ENCODE assay signal across 26 mouse cellular contexts in the genomic region with DNA sequence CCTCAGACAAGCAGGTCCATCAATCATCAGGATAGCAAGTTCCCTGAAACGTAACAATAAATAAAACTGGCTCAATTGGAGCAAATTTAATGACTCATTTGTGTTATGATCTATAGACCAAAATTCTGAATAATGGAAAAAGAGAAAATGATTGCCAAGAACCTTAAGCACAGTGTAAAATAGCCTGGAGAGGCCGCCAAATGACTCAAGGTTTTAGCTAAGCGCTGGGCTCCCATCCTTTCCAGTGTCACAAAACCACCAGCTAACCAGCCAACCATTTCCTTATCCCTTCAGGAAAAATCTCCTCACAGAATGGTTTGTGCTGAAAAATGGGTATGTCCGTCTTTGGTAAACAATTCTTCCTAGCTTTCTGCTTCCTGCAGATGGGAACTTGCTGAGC. TPM values are rescaled to one million over a fixed set of nuclear protein-coding genes. Genes with fewer than 3 reads are reported as not detected.
DNase-seq lines count a peak whose midpoint lies in the region; ATAC-seq lines count a peak whose summit lies in the region.
"Had no signal": no experiment of that assay in that cellular context is flagged by ENCODE, and none has a peak within 500 bp of the region (broad histone marks: within the 10 kb centered on the region; RNA-seq: fewer than 3 reads in every experiment).

No protein-coding gene starts in this region.

- no peak overlapping the region for H3K4me3 ChIP-seq in hindbrain, embryonic 11.5 days (ENCODE audit: low read depth, low read length)
- H3K4me3 ChIP-seq in hindbrain, embryonic 10.5 days: no peak overlapping the region
- no peak overlapping the region for H3K4me3 ChIP-seq in midbrain, embryonic 14.5 days (replicated peaks; ENCODE audit: low read depth, low read length)
- no peak overlapping the region for H3K4me3 ChIP-seq in midbrain, embryonic 15.5 days
- no peak overlapping the region for H3K4me3 ChIP-seq in hindbrain, embryonic 14.5 days (replicated peaks; ENCODE audit: low read length)
- no peak overlapping the region for H3K4me3 ChIP-seq in neural tube, embryonic 14.5 days (ENCODE audit: low read depth, low read length)
- H3K4me3 ChIP-seq: embryonic facial prominence, embryonic 12.5 days; erythroblast, embryonic 14.5 days; heart, embryonic 10.5 days; intestine, embryonic 15.5 days; limb, embryonic 13.5 days; liver, embryonic 12.5 days had no signal

- H3K4me1 ChIP-seq in hindbrain, embryonic 11.5 days (replicated peaks; ENCODE audit: control insufficient read depth, insufficient read depth, low read length): no peaks in the 10 kb centered on the region
- peaks cover 49% of the 10 kb centered on the region for H3K4me1 ChIP-seq in hindbrain, embryonic 10.5 days (replicated peaks)
- H3K4me1 ChIP-seq in midbrain, embryonic 14.5 days (ENCODE audit: control insufficient read depth, insufficient read depth, low read length): peaks cover 32% of the 10 kb centered on the region
- H3K4me1 ChIP-seq in midbrain, embryonic 15.5 days: peaks cover 41% of the 10 kb centered on the region
- H3K4me1 ChIP-seq in hindbrain, embryonic 14.5 days (replicated peaks; ENCODE audit: control insufficient read depth, insufficient read depth, low read length): peaks cover 57% of the 10 kb centered on the region
- peaks cover 34% of the 10 kb centered on the region for H3K4me1 ChIP-seq in neural tube, embryonic 14.5 days (ENCODE audit: control insufficient read depth, insufficient read depth, low read length)
- H3K4me1 ChIP-seq: heart, embryonic 10.5 days; liver, embryonic 12.5 days had no signal

- H3K36me3 ChIP-seq in hindbrain, embryonic 11.5 days (ENCODE audit: control insufficient read depth, insufficient read depth, low read length): no peaks in the 10 kb centered on the region
- H3K36me3 ChIP-seq in hindbrain, embryonic 10.5 days: no peaks in the 10 kb centered on the region
- no peaks in the 10 kb centered on the region for H3K36me3 ChIP-seq in midbrain, embryonic 14.5 days (ENCODE audit: control insufficient read depth, insufficient read depth, low read length)
- H3K36me3 ChIP-seq in midbrain, embryonic 15.5 days (replicated peaks): no peaks in the 10 kb centered on the region
- H3K36me3 ChIP-seq in hindbrain, embryonic 14.5 days (replicated peaks; ENCODE audit: control insufficient read depth, insufficient read depth): no peaks in the 10 kb centered on the region
- H3K36me3 ChIP-seq in neural tube, embryonic 14.5 days (ENCODE audit: control insufficient read depth, insufficient read depth, low read length): no peaks in the 10 kb centered on the region
- H3K36me3 ChIP-seq: embryonic facial prominence, embryonic 12.5 days; G1E; heart, embryonic 10.5 days; intestine, embryonic 15.5 days; limb, embryonic 13.5 days; liver, embryonic 12.5 days had no signal

- no peak for ATAC-seq in hindbrain, embryonic 11.5 days (ENCODE audit: low FRiP score)
- ATAC-seq in midbrain, embryonic 14.5 days (ENCODE audit: low FRiP score, low TSS enrichment): no peak
- no peak for ATAC-seq in midbrain, embryonic 15.5 days (replicated peaks)
- no peak for ATAC-seq in hindbrain, embryonic 14.5 days (ENCODE audit: low FRiP score)
- no peak for ATAC-seq in neural tube, embryonic 14.5 days (ENCODE audit: low read depth)
- ATAC-seq: intestine, embryonic 15.5 days; liver, embryonic 12.5 days had no signal

- H3K27ac ChIP-seq in hindbrain, embryonic 11.5 days (ENCODE audit: low read depth, low read length): 0 out of 2 replicates have a peak overlapping the region, but pooled peaks have one; percentile 42
- no peak overlapping the region for H3K27ac ChIP-seq in hindbrain, embryonic 10.5 days
- peak overlapping the region; percentile 43; the same call in 1 of the 2 replicates for H3K27ac ChIP-seq in midbrain, embryonic 14.5 days (replicated peaks; ENCODE audit: low read depth, low read length)
- H3K27ac ChIP-seq in midbrain, embryonic 15.5 days: no peak overlapping the region
- peak overlapping the region; percentile 87 for H3K27ac ChIP-seq in hindbrain, embryonic 14.5 days
- H3K27ac ChIP-seq in neural tube, embryonic 14.5 days (ENCODE audit: low read depth, low read length): peak overlapping the region; percentile 95
- H3K27ac ChIP-seq: embryonic facial prominence, embryonic 12.5 days; heart, embryonic 10.5 days; intestine, embryonic 15.5 days; limb, embryonic 13.5 days; liver, embryonic 12.5 days had no signal

- H3K4me2 ChIP-seq in hindbrain, embryonic 11.5 days (replicated peaks; ENCODE audit: low read depth, low read length): no peak overlapping the region
- H3K4me2 ChIP-seq in midbrain, embryonic 14.5 days (ENCODE audit: low read length): no peak overlapping the region
- H3K4me2 ChIP-seq in midbrain, embryonic 15.5 days: no peak overlapping the region
- peak overlapping the region; percentile 41 for H3K4me2 ChIP-seq in hindbrain, embryonic 14.5 days (replicated peaks)
- peak overlapping the region; percentile 54; the same call in 1 of the 2 replicates for H3K4me2 ChIP-seq in neural tube, embryonic 14.5 days (ENCODE audit: low read depth, low read length)
- H3K4me2 ChIP-seq: embryonic facial prominence, embryonic 12.5 days; intestine, embryonic 15.5 days; liver, embryonic 12.5 days had no signal

- H3K9ac ChIP-seq in hindbrain, embryonic 11.5 days (ENCODE audit: low read depth, low read length): no peak overlapping the region
- no peak overlapping the region for H3K9ac ChIP-seq in midbrain, embryonic 14.5 days (replicated peaks; ENCODE audit: low read length)
- no peak overlapping the region for H3K9ac ChIP-seq in midbrain, embryonic 15.5 days
- H3K9ac ChIP-seq in hindbrain, embryonic 14.5 days: 0 out of 2 replicates have a peak overlapping the region, but pooled peaks have one; percentile 37
- peak overlapping the region; percentile 13; the same call in 1 of the 2 replicates for H3K9ac ChIP-seq in neural tube, embryonic 14.5 days (replicated peaks; ENCODE audit: low read depth, low read length)
- H3K9ac ChIP-seq: embryonic facial prominence, embryonic 12.5 days; intestine, embryonic 15.5 days; limb, embryonic 13.5 days; liver, embryonic 12.5 days had no signal

- 81% methylated on average over 4 of the region's 4 CpGs for WGBS in hindbrain, embryonic 11.5 days
- WGBS in hindbrain, embryonic 10.5 days: 85% methylated on average over 4 of the region's 4 CpGs
- WGBS in midbrain, embryonic 14.5 days: 77% methylated on average over 4 of the region's 4 CpGs
- WGBS in midbrain, embryonic 15.5 days: 76% methylated on average over 4 of the region's 4 CpGs
- WGBS in hindbrain, embryonic 14.5 days: 66% methylated on average over 4 of the region's 4 CpGs
- 37% methylated on average over 4 of the region's 4 CpGs for WGBS in neural tube, embryonic 14.5 days

- DNase-seq in hindbrain, embryonic 11.5 days (ENCODE audit: low spot score): no peak
- DNase-seq in hindbrain, embryonic 10.5 days (ENCODE audit: low spot score): no peak
- no peak for DNase-seq in midbrain, embryonic 14.5 days
- DNase-seq in hindbrain, embryonic 14.5 days (ENCODE audit: low spot score): no peak
- DNase-seq in frontal cortex, adult 2 months (ENCODE audit: extremely low spot score in 1 of 2, low spot score in 1 of 2): no peak
- no peak for DNase-seq in urinary bladder, postnatal 36 days (ENCODE audit: low spot score in 2 of 2)
- DNase-seq: adrenal gland, adult 2 months; B cell, adult 2 months; cerebellum, adult 18-20 months; cerebellum, postnatal 25 days; heart, postnatal 4 days; kidney, adult 8-10 months; kidney, postnatal 4 days; layer of hippocampus, adult 9-11 months; lung, adult 18-20 months; lung, postnatal 10 days; right cerebral cortex, adult 18-20 months had no signal

- H3K9me3 ChIP-seq in hindbrain, embryonic 11.5 days (ENCODE audit: control insufficient read depth, low read length): no peaks in the 10 kb centered on the region
- H3K9me3 ChIP-seq in hindbrain, embryonic 10.5 days: no peaks in the 10 kb centered on the region
- no peaks in the 10 kb centered on the region for H3K9me3 ChIP-seq in midbrain, embryonic 14.5 days (ENCODE audit: control insufficient read depth, low read length)
- H3K9me3 ChIP-seq in midbrain, embryonic 15.5 days: no peaks in the 10 kb centered on the region
- H3K9me3 ChIP-seq in hindbrain, embryonic 14.5 days (ENCODE audit: control insufficient read depth, low read length): no peaks in the 10 kb centered on the region
- no peaks in the 10 kb centered on the region for H3K9me3 ChIP-seq in neural tube, embryonic 14.5 days (ENCODE audit: control insufficient read depth, low read length)
- H3K9me3 ChIP-seq: embryonic facial prominence, embryonic 12.5 days; G1E; heart, embryonic 10.5 days; intestine, embryonic 15.5 days; limb, embryonic 13.5 days; liver, embryonic 12.5 days had no signal

- no peaks in the 10 kb centered on the region for H3K27me3 ChIP-seq in hindbrain, embryonic 11.5 days (ENCODE audit: control insufficient read depth, insufficient read depth, low read length)
- H3K27me3 ChIP-seq in hindbrain, embryonic 10.5 days (ENCODE audit: insufficient read depth, poor library complexity, severe bottlenecking): peaks cover 8% of the 10 kb centered on the region
- no peaks in the 10 kb centered on the region for H3K27me3 ChIP-seq in midbrain, embryonic 14.5 days (ENCODE audit: control insufficient read depth, insufficient read depth, low read length)
- H3K27me3 ChIP-seq in midbrain, embryonic 15.5 days (replicated peaks): no peaks in the 10 kb centered on the region
- no peaks in the 10 kb centered on the region for H3K27me3 ChIP-seq in hindbrain, embryonic 14.5 days (ENCODE audit: control insufficient read depth, insufficient read depth, low read length)
- no peaks in the 10 kb centered on the region for H3K27me3 ChIP-seq in neural tube, embryonic 14.5 days (ENCODE audit: control insufficient read depth, insufficient read depth, low read length)

RNA-seq across cellular contexts. Expression of a gene that starts 33.5 kb away (rescaled TPM):
- 13.8 and 14.4 TPM in 2 replicates for polyA plus RNA-seq in hindbrain, embryonic 11.5 days (2014; fragmentation: Nextera tagmentation; extraction: Ambion mirVana)
- 28.0 and 30.4 TPM in 2 replicates for polyA plus RNA-seq in hindbrain, embryonic 10.5 days (2016; fragmentation: Nextera tagmentation; extraction: Ambion mirVana)
- 25.8 and 29.6 TPM in 2 replicates for polyA plus RNA-seq in midbrain, embryonic 14.5 days (2014; fragmentation: Nextera tagmentation; extraction: Ambion mirVana)
- 47.2 and 51.1 TPM in 2 replicates for polyA plus RNA-seq in midbrain, embryonic 15.5 days (2015; fragmentation: Nextera tagmentation; extraction: Ambion mirVana)
- polyA plus RNA-seq in hindbrain, embryonic 14.5 days (2014; fragmentation: Nextera tagmentation; extraction: Ambion mirVana): 37.9 and 42.5 TPM in 2 replicates
- polyA plus RNA-seq in neural tube, embryonic 14.5 days (2014; fragmentation: Nextera tagmentation; extraction: Ambion mirVana): 43.9 and 51.2 TPM in 2 replicates
- 42.0 and 48.0 TPM in 2 replicates for polyA plus RNA-seq in frontal cortex, adult 2 months (2012; rRNA removed)

RNA-seq across cellular contexts. Expression of a gene that starts 45.0 kb away (rescaled TPM):
- 147 and 158 TPM in 2 replicates for polyA plus RNA-seq in hindbrain, embryonic 11.5 days (2014; fragmentation: Nextera tagmentation; extraction: Ambion mirVana)
- 158 and 198 TPM in 2 replicates for polyA plus RNA-seq in hindbrain, embryonic 10.5 days (2016; fragmentation: Nextera tagmentation; extraction: Ambion mirVana)
- 73.9 and 76.4 TPM in 2 replicates for polyA plus RNA-seq in midbrain, embryonic 14.5 days (2014; fragmentation: Nextera tagmentation; extraction: Ambion mirVana)
- 70.6 and 76.7 TPM in 2 replicates for polyA plus RNA-seq in midbrain, embryonic 15.5 days (2015; fragmentation: Nextera tagmentation; extraction: Ambion mirVana)
- polyA plus RNA-seq in hindbrain, embryonic 14.5 days (2014; fragmentation: Nextera tagmentation; extraction: Ambion mirVana): 52.5 and 57.7 TPM in 2 replicates
- 62.5 and 66.5 TPM in 2 replicates for polyA plus RNA-seq in neural tube, embryonic 14.5 days (2014; fragmentation: Nextera tagmentation; extraction: Ambion mirVana)
- polyA plus RNA-seq in frontal cortex, adult 2 months (2012; rRNA removed): 37.5 and 42.8 TPM in 2 replicates

Comparison
In these comparisons a context has a peak if more than half of its experiments do, and no peak if none do; other contexts are left out.
1. H3K27ac ChIP-seq: peak in hindbrain, embryonic 11.5 days (single experiment), midbrain, embryonic 14.5 days (single experiment), hindbrain, embryonic 14.5 days (single experiment) and neural tube, embryonic 14.5 days (single experiment); none in hindbrain, embryonic 10.5 days (single experiment) and midbrain, embryonic 15.5 days (single experiment).
2. H3K4me2 ChIP-seq: peak in hindbrain, embryonic 14.5 days (single experiment) and neural tube, embryonic 14.5 days (single experiment); none in hindbrain, embryonic 11.5 days (single experiment), midbrain, embryonic 14.5 days (single experiment) and midbrain, embryonic 15.5 days (single experiment).
3. H3K9ac ChIP-seq: peak in hindbrain, embryonic 14.5 days (single experiment) and neural tube, embryonic 14.5 days (single experiment); none in hindbrain, embryonic 11.5 days (single experiment), midbrain, embryonic 14.5 days (single experiment) and midbrain, embryonic 15.5 days (single experiment).